Mouse (Mus musculus) left cerebral cortex, postnatal 10 days (tissue): ENCODE measurements around the gene Pi4ka. TPM values are rescaled to one million over a fixed set of nuclear protein-coding genes. Genes with fewer than 3 reads are reported as not detected.
A peak's percentile ranks its signal among the peaks of the same experiment; 100 is the strongest.
"Not testable (repeated sequence)": the region's sequence is repeated elsewhere in the genome, so short reads cannot be mapped to it uniquely, and the experiment has no call there.

Experiments
- DNase-seq, 2 experiments: peaks; one replicate each; pipeline ENCODE4 v3.0.0; 2021 to 2022; ENCODE audit warnings: low spot score in 2 of 2, mixed read lengths in 1 of 2; ENCODE audit errors: extremely low spot score in 1 of 2
- intact Hi-C: fragments of 180-260 bp; cut with DNase I; formaldehyde crosslinking; loops from one replicate; pipeline ENCODE4 v1.15.1; 2025
- total RNA-seq, 2 experiments: library from RNA; stranded (reverse); gene quantifications; 2 replicates each; pipeline ENCODE4 v1.2.3; 2021

Pi4ka gene
- total RNA-seq, 2 experiments from 2014 or later, result 198 to 199 TPM

- intact Hi-C loops, result no loop called here
- DNase-seq, result no peak
Observed at GRCm38 (mm10) chr16:17249135-17249534, 157.0 kb downstream of the Pi4ka start.

GRCm38 (mm10) chr16:17247727-17248126 is 158.4 kb downstream of the Pi4ka start:
- no peak for DNase-seq
- intact Hi-C loops, result no loop called here

GRCm38 (mm10) chr16:17244996-17245395 is 161.1 kb downstream of the Pi4ka start:
- no peak for DNase-seq
- intact Hi-C loops, result no loop called here

- DNase-seq, result no peak
- intact Hi-C loops, result no loop called here
Observed at GRCm38 (mm10) chr16:17243731-17244130, 162.4 kb downstream of the Pi4ka start.

- intact Hi-C loops, result no loop called here
- no peak for DNase-seq
Observed at GRCm38 (mm10) chr16:17239409-17239808, 166.7 kb downstream of the Pi4ka start.

- DNase-seq, result no peak
- intact Hi-C loops, result no loop called here
Observed at GRCm38 (mm10) chr16:17237634-17238033, 168.5 kb downstream of the Pi4ka start.

GRCm38 (mm10) chr16:17234916-17235665 is 171.0 kb downstream of the Pi4ka start:
- intact Hi-C loops, result no loop called here
- DNase-seq, result no peak

GRCm38 (mm10) chr16:17234499-17234895 is 171.6 kb downstream of the Pi4ka start:
- intact Hi-C loops, result no loop called here
- peak in 1 of 2 experiments; percentile 68 for DNase-seq

GRCm38 (mm10) chr16:17233702-17234498 is 172.2 kb downstream of the Pi4ka start:
- peak in 1 of 2 experiments; percentile 66 for DNase-seq
- intact Hi-C loops, result no loop called here

- intact Hi-C loops, result no loop called here
- peak; percentile 86 to 97 for DNase-seq
Observed at GRCm38 (mm10) chr16:17232794-17233701, 173.1 kb downstream of the Pi4ka start, which contains the start of gene Hic2. Gene Hic2 (plus strand): TSS chr16:17233572.

GRCm38 (mm10) chr16:17231523-17231922 is 174.6 kb downstream of the Pi4ka start:
- intact Hi-C loops, DNase-seq: not testable (repeated sequence)

Other genes with a start within 250 kb of the Pi4ka start
- 100 to 1,000 TPM; 149 to 151 TPM for gene Ube2l3, start 203.7 kb downstream of the Pi4ka start, total RNA-seq
- gene Rimbp3, start 197.7 kb downstream of the Pi4ka start, total RNA-seq, result 1 to 10 TPM; 1.7 to 1.9 TPM
- 1 to 10 TPM; 6.6 TPM for gene Hic2, start 172.7 kb downstream of the Pi4ka start, total RNA-seq
- 100 to 1,000 TPM; 121 to 123 TPM for gene Tmem191c, start 130.2 kb downstream of the Pi4ka start, total RNA-seq
- 1 to 10 TPM; 1.9 to 2.0 TPM for gene Serpind1, start 74.9 kb downstream of the Pi4ka start, total RNA-seq
- gene Snap29, start 328 bp downstream of the Pi4ka start, total RNA-seq, result 10 to 100 TPM; 28.5 to 30.9 TPM
- 10 to 100 TPM; 28.0 to 28.3 TPM for gene Crkl, start 45.7 kb upstream of the Pi4ka start, total RNA-seq
- gene Aifm3, start 83.3 kb upstream of the Pi4ka start, total RNA-seq, result 10 to 100 TPM; 24.4 to 27.2 TPM
- 100 to 1,000 TPM; 162 to 169 TPM for gene Lztr1, start 102.4 kb upstream of the Pi4ka start, total RNA-seq
- 10 to 100 TPM; 33.2 to 34.8 TPM for gene Thap7, start 124.8 kb upstream of the Pi4ka start, total RNA-seq
- gene Lrrc74b, start 154.9 kb upstream of the Pi4ka start, total RNA-seq, result under 1 TPM; 0.26 to 0.34 TPM
- under 1 TPM; 0.16 to 0.24 TPM for gene P2rx6, start 155.6 kb upstream of the Pi4ka start, total RNA-seq
- 10 to 100 TPM; 68.2 to 71.1 TPM for gene Slc7a4, start 176.9 kb upstream of the Pi4ka start, total RNA-seq
- 10 to 100 TPM; 47.7 to 50.1 TPM for gene Smpd4, start 213.0 kb upstream of the Pi4ka start, total RNA-seq
- 10 to 100 TPM; 30.3 to 32.3 TPM for gene Ccdc74a, start 240.2 kb upstream of the Pi4ka start, total RNA-seq